Mouse (Mus musculus) ovary, postnatal 36 days (tissue): ENCODE data around the gene Phf21a.

Experiments
- DNase-seq: peaks from one replicate; pipeline ENCODE4 v3.0.0; 2022; ENCODE audit warnings: low spot score, mixed read lengths

Gene Phf21a

DNA sequence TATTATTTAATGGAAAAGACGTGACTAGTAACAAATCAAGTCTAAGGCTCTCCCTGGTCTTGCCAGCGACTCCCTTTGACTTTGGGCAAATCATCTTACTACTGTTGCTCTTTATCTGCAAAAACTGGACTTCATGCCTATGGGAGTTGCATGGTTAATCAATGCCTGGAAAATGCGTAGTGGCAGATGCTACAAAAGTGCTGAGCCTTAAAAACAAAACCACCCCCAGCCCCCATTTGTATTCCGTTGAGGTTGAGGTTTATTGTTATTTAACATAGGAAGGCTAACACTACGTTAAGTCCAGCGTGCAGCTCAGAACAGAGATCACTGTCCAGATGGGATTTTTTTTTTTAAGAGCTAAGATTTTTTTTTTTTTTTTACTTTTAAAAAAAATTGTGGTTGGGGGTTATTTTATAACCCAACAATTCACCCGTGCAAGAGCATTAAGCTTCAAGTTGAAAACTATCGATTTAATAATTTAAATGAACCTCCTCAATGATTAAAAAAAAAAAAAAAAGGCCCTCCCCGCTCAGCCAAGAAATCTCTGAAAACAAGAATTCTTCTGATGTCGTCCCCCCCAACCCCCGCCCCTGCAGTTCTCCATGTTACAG is 89.3 kb downstream of the Phf21a start:
- DNase-seq = no peak

GRCm38 (mm10) chr2:92182981-92183501 is 90.1 kb downstream of the Phf21a start:
- DNase-seq = peak; percentile 79

DNA sequence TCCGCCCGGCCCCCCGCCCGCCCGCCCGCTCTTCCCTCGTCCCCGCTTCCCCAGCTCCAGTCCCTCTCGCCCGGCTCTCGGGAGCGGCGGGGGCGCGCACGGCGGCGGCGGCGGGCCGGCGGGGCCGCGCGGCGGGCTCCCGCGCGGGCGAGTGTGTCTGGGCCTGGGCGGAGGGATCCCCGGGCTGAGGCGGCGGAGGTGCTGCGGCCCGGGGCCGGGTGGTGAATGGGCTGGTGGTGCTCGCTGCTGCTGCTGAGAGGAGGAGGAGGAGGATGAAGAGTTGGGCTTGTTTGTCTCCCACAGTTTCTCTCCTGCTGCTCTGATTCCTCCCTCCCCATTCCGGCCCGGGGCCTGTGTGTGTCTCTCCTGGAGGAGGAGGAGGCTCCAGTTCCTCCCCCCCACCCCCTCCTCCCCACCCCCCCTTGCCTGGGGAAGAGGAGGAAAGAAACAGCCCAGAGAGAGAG is 90.7 kb downstream of the Phf21a start:
- DNase-seq = peak; percentile 95

DNA sequence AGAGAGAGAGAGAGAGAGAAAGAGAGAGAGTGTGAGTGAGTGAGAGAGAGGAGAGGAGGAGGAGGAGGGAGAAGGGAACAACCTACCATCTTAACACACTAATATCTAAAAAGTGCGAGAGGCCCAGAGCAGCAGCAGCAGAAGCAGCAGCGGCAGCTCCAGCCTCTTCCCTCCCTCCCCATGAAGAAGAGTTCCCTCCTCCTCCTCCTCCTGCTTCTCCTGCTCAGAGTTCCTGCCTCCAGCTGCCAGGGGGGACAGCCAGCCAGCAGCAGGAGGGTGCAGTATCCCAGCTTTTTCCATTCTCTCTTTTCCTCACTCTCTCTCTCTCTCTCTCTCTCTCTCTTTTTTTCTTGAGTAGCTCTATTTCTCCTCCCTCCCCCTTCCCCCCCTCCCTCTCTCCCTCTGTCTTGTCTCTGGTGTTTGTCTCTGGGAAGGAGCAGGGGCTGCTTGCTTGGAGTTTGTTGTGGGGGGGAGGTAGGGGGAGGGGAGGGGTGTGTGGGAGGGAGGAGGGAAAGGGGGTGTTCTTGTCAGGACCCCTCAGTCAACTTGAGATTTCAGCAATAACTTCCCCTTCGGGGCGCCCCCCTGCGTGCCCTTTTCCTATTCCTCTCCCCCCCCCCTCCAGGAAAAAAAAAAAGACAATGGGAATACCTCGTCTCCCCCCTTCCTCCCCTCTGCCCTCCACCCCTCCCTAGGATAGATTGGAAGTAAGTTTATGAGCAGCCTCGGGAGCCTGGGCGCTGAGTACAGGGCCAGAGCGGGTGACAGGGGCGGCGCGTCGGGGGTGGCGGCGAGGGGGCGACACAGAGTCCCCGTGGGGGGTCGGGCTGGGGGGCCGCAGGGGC is 91.4 kb downstream of the Phf21a start:
- peak; percentile 59 for DNase-seq

DNA sequence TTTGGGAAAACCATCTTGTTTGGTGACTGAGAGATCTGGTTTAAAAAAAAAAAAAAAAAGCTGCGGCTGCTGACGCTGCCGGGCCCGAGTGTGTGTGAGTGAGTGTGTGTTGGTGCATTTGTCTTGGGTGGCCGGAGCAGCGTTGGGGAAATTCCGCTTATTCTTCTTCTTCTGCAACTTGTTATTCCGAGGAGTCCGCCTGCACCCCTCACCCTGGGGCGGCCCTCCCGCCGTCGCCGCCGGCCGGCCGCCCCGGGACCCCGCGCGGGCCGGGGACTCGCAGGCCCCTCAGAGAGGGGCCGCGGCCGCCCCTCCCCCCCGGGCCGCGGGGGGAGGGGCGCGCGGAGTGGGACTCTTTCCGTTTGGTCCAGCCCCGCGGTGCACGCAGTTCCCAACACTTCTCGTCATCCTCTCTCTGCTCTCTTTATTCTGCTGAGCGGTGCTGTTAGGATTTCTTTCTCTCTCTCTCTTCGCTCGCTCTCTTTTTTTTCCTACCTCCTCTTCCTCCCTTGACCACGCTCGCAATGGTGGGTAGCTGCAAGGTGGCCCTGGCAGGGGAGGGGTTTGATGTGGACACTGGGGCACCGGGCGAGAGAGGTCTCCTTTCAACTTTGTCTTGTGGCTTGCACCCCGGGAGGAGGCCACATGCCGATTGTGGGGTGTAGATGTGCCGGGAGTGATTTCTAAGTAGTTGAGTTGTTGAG is 92.3 kb downstream of the Phf21a start:
- peak; percentile 47 for DNase-seq

- DNase-seq = no peak
These were observed 93.0 kb downstream of the Phf21a start for GRCm38 (mm10) chr2:92185766-92186450.

DNA sequence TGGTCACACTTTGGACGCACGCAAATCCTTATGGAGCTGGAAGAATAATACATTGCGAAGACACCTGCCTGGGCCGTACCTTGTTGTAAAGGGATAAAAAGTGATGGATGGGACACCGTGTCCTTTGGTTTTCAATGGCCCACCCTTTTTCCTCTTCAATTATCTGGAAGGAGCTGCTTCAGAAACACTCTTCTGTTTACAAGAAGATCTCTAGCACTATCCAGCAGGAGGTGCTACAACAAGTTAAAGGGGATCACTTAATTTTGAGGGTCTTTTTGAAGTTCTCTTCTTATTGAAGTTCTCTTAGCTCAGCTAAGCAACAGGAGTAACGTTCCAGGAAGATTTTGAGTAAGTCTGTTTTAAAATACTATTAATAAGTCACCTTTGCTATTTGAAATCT is 94.1 kb downstream of the Phf21a start:
- DNase-seq = no peak

- DNase-seq = no peak
These were observed 95.8 kb downstream of the Phf21a start for GRCm38 (mm10) chr2:92188744-92189143.

DNA sequence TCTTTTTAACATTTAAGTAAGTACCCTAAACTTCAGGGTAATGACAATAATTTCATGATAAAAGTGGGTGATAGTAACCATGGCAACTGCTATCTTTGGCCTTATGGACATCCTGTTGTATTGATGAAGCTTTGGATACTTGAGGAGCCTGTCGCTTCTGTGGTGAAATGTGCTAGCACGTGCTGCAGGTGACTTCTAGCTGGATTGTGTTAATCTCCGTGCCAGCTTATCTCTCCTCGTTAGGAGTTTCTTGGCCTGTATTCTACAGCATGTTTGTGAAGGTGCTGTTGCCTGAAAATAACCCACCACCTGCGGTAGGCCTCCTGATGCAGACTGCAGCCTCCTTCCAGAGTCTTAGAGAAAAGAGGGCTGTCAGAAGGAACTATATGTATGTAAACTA is 98.0 kb downstream of the Phf21a start:
- DNase-seq = no peak

- DNase-seq = no peak
These were observed 99.1 kb downstream of the Phf21a start for GRCm38 (mm10) chr2:92191826-92192581.

GRCm38 (mm10) chr2:92198126-92198525 is 105.2 kb downstream of the Phf21a start:
- DNase-seq = no peak

DNA sequence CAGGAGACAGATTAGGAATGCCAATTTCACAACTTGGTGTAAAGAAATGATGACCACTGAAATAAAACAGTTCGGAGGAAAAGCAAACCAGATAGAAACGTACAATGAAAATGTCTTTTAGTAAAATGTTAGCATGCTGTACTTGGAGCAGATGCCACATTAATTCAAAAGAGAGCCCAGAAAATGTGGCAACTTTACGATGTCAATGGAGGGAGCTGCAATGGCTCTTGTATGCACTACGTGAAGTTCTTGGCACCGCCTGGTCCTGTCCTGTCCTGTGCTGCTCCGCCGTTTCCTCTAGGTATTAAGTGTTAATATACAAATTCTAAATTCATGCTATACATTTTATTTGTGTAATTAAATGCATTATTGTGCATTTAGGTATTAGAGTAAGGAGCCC is 105.8 kb downstream of the Phf21a start:
- DNase-seq = no peak

DNA sequence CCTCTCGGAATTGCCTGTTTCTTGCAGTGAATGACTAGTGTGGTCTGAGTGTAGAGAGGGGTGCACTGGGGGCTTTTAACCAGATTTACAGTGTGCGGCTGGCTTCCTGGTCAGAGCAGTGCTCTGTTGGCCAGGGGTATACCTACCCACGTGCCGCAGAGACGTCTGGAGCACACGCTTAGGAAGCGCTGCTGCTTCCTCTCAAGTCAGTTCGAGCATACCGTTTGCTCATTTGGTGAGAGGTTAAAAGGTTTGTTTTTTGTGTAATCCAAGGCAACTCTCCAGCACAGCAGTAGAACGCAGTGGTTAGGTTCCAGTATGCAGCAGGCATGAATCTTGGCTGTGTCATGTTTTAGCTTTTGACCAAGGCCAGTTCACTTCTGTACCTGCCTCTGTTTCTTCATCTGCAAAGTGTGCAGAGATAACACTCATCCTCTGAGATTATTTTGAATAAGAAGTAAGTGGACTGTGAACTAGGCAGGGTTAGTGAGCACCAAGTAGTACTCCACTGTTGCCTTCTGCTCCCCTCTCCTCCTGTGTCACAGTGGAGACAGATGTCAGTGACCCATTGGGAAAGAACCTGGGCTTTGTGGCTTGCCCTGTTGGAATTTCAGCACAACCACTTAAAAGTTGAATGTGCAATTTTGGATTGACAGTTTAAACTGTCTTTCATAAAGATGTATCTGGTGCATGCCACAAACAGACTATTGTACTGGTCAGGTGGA is 106.8 kb downstream of the Phf21a start:
- no peak for DNase-seq

DNA sequence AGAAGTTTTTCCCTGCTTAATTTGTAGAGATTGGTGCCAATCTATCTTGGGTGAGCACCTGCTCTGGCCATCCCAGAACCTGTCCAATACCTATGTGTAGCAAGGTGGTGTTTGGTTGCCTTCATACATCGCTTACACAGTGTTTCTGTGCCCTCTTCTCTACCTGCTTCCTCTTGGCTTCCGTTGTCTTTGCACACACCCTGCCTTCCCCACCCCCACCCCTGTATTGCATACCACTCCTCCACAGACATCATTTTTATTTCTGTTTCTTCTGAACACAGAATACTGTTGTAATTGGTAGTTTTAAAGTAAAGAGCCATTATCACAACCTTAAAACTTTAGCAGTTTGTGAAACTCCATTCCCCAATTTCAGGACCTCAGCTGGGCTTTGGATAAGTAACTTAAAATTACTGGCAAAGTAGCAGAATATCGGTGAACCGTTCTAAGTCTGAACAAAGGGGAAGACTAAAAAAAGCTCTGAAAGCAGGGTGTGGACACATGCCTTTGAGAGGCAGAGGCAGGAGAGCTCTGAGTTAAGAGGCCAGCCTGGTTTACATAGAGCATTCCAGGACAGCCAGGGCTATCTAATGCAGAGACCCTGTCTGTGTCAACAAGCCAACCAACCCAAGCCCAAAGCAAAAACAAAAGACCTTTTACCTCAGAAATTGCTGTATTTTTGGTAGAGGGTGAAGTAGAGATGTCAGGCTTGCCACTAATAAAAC is 109.6 kb downstream of the Phf21a start:
- DNase-seq = no peak

- DNase-seq = no peak
These were observed 112.2 kb downstream of the Phf21a start for GRCm38 (mm10) chr2:92205010-92205639.

DNA sequence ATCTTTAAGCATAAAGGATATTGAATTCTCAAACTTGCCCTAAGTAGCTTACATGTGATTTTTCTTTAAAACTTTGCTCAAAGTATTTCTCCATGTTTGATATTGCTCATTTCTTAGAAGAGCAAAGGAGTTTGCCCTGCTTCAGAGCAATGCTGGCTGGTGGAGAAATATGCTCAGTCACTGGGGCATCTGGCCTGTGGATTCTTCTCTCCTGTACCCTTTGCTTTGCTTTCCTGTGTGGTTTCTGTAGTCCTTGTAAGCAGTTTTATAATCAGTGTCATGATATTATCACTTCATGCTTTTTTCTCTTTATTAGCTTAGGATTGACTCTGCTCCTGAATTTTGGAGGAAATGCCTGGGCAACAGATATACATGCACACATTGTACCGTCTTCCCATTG is 117.5 kb downstream of the Phf21a start:
- no peak for DNase-seq

DNA sequence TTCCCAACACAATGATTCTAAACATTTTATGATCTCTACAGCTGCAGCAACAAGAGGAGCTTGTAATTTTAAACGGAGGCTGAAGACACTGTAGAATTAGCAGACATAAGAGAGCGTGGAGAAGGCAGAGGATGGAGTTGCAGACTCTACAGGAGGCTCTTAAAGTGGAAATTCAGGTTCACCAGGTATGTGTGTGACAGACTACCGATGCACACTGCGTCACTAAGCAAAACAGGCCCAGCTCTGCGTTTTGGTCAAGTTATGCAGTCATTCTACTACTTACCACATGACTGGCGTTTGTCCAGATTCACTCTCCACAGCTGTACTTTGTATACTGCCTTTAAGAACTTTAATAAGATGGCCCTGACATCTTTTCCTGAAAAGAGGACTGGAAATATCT is 128.5 kb downstream of the Phf21a start:
- no peak for DNase-seq

- no peak for DNase-seq
These were observed 132.7 kb downstream of the Phf21a start for GRCm38 (mm10) chr2:92225592-92225991.

GRCm38 (mm10) chr2:92229973-92230372 is 137.1 kb downstream of the Phf21a start:
- DNase-seq = no peak
